Mouse (Mus musculus) lung, postnatal 36 days (tissue): ENCODE measurements around the gene 2010300C02Rik.

Experiments used
- DNase-seq: peaks from one replicate; pipeline ENCODE4 v3.0.0; 2022; ENCODE audit warnings: mixed read lengths

2010300C02Rik gene

GRCm38 (mm10) chr1:37711082-37711481 lies 8.8 kb downstream of the 2010300C02Rik start:
- DNase-seq, result no peak

- no peak for DNase-seq
Observed at GRCm38 (mm10) chr1:37709736-37710135, 10.1 kb downstream of the 2010300C02Rik start.

GRCm38 (mm10) chr1:37708270-37708955 lies 11.5 kb downstream of the 2010300C02Rik start:
- DNase-seq, result no peak

- no peak for DNase-seq
Observed at GRCm38 (mm10) chr1:37702326-37702725, 17.6 kb downstream of the 2010300C02Rik start.

- DNase-seq, result peak; percentile 67
Observed at GRCm38 (mm10) chr1:37698852-37699439, 20.9 kb downstream of the 2010300C02Rik start.

GRCm38 (mm10) chr1:37698186-37698839 lies 21.6 kb downstream of the 2010300C02Rik start:
- DNase-seq, result peak; percentile 53

GRCm38 (mm10) chr1:37696918-37697317 lies 23.0 kb downstream of the 2010300C02Rik start:
- DNase-seq, result peak; percentile 54

GRCm38 (mm10) chr1:37695732-37696131 lies 24.2 kb downstream of the 2010300C02Rik start:
- no peak for DNase-seq

GRCm38 (mm10) chr1:37694417-37694816 lies 25.5 kb downstream of the 2010300C02Rik start:
- peak; percentile 78 for DNase-seq

- peak; percentile 83 for DNase-seq
Observed at GRCm38 (mm10) chr1:37691179-37691578, 28.7 kb downstream of the 2010300C02Rik start.

GRCm38 (mm10) chr1:37690665-37691064 lies 29.2 kb downstream of the 2010300C02Rik start:
- no peak for DNase-seq

- DNase-seq, result no peak
Observed at GRCm38 (mm10) chr1:37689730-37690129, 30.2 kb downstream of the 2010300C02Rik start.

GRCm38 (mm10) chr1:37688351-37688750 lies 31.5 kb downstream of the 2010300C02Rik start:
- no peak for DNase-seq

- peak; percentile 85 for DNase-seq
Observed at GRCm38 (mm10) chr1:37687515-37687914, 32.4 kb downstream of the 2010300C02Rik start.

- peak; percentile 57 for DNase-seq
Observed at GRCm38 (mm10) chr1:37686953-37687441, 32.9 kb downstream of the 2010300C02Rik start.

GRCm38 (mm10) chr1:37678327-37679123 lies 41.4 kb downstream of the 2010300C02Rik start:
- peak; percentile 85 for DNase-seq

- DNase-seq, result no peak
Observed at GRCm38 (mm10) chr1:37676967-37677512, 42.8 kb downstream of the 2010300C02Rik start.

GRCm38 (mm10) chr1:37675444-37675843 lies 44.4 kb downstream of the 2010300C02Rik start:
- no peak for DNase-seq

GRCm38 (mm10) chr1:37674266-37674665 lies 45.6 kb downstream of the 2010300C02Rik start:
- DNase-seq, result no peak

- DNase-seq, result no peak
Observed at GRCm38 (mm10) chr1:37671316-37671715, 48.6 kb downstream of the 2010300C02Rik start.

- no peak for DNase-seq
Observed at GRCm38 (mm10) chr1:37667386-37667785, 52.5 kb downstream of the 2010300C02Rik start.

GRCm38 (mm10) chr1:37666587-37666986 lies 53.3 kb downstream of the 2010300C02Rik start:
- peak; percentile 94 for DNase-seq
